Mouse (Mus musculus) kidney, embryonic 15.5 days (tissue): ENCODE measurements at regions not wholly inside any gene's neighbourhood (a gene's known extent, or its start where the extent isn't known, plus 50 kb on each side); places are given as distances from the start of the nearest gene placed in this dataset.

Experiments used
- ATAC-seq: fragments of 200-750 bp; cut with Nextera tagmentation; replicated peaks from 2 replicates; pipeline ENCODE4 v1.8.0; 2017; ENCODE audit warnings: moderate TSS enrichment; ENCODE audit not compliant: low FRiP score
- H3K27ac ChIP-seq: fragments of 300-500 bp; sonication (generic); 2 replicates; pipeline ENCODE4 v1.5.1; 2015; ENCODE audit warnings: mild to moderate bottlenecking, inconsistent platforms
- H3K27me3 ChIP-seq: fragments of 300-500 bp; sonication (generic); 2 replicates; pipeline ENCODE4 v1.6.1; 2015; ENCODE audit warnings: inconsistent platforms
- H3K36me3 ChIP-seq: fragments of 300-500 bp; sonication (generic); 2 replicates; pipeline ENCODE4 v1.6.1; 2015; ENCODE audit warnings: inconsistent platforms
- H3K4me1 ChIP-seq: fragments of 300-500 bp; sonication (generic); 2 replicates; pipeline ENCODE4 v1.6.1; 2015; ENCODE audit warnings: inconsistent platforms
- H3K4me2 ChIP-seq: fragments of 300-500 bp; sonication (generic); 2 replicates; pipeline ENCODE4 v1.6.1; 2015; ENCODE audit warnings: moderate library complexity, mild to moderate bottlenecking, inconsistent platforms
- H3K4me3 ChIP-seq: fragments of 300-500 bp; sonication (generic); replicated peaks from 2 replicates; pipeline ENCODE4 v1.5.1; 2015; ENCODE audit warnings: mild to moderate bottlenecking, inconsistent platforms
- H3K9ac ChIP-seq: fragments of 300-500 bp; sonication (generic); 2 replicates; pipeline ENCODE4 v1.6.1; 2015; ENCODE audit warnings: mild to moderate bottlenecking, inconsistent platforms
- H3K9me3 ChIP-seq: fragments of 300-500 bp; sonication (generic); replicated peaks from 2 replicates; pipeline ENCODE4 v1.6.1; 2016; ENCODE audit warnings: inconsistent platforms
- WGBS: fragments of 180-500 bp; shearing (Covaris S2); methylation state at CpG from one replicate; pipeline ENCODE4 v1.1.7; 2015; ENCODE audit warnings: mixed read lengths; 5-methylcytosine and 5-hydroxymethylcytosine counted together

DNA sequence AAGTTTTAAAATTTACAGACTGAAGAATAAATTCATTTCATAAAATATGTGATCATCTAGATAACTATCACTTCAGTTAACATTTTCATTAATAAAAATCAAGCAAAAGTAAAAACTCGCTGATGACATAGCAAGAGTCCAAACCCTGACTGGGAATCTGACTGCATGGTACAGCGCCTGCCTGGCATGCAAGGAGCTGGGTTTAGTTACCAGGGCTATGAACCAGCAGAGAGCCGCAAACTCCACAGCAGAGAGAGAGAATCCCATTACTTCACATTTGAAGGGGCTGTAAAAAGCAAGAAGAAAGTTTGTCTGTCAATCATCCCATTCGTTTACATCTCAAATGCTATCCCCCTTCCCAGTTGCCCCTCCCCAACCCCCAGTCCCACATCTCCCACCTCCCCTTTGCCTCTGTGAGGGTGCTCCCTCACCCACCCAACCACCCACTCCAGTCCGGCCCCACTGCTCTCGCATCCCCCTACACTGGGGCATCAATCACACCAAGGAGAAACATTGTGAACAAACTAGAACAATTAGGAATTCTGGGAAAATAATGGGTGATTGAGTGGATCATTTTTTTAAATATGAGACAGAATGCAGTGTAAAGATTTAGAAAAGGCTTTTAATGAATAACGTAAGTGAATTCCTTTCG, 487.6 kb downstream of the Efna5 start:
- Histone ChIP-seq H3K9ac (no peak overlapping the region), H3K4me1 (no peaks in the 10 kb centered on the region), H3K36me3 (no peaks in the 10 kb centered on the region), H3K9me3 (no peaks in the 10 kb centered on the region), H3K27me3 (no peaks in the 10 kb centered on the region), H3K4me3 (no peak overlapping the region), H3K27ac (no peak overlapping the region), H3K4me2 (no peak overlapping the region)
- ATAC-seq, result peak; percentile 92
- 70% methylated on average over 8 of the region's 8 CpGs for WGBS

GRCm38 (mm10) chr17:62384053-62384452, 497.1 kb downstream of the Efna5 start:
- H3K9ac ChIP-seq, result no peak overlapping the region
- WGBS, result 51% methylated on average over 16 of the region's 16 CpGs
- H3K36me3 ChIP-seq, result no peaks in the 10 kb centered on the region
- no peaks in the 10 kb centered on the region for H3K27me3 ChIP-seq
- H3K4me1 ChIP-seq, result no peaks in the 10 kb centered on the region
- peak overlapping the region; percentile 35 for H3K4me2 ChIP-seq
- no peak for ATAC-seq
- no peak overlapping the region for H3K27ac ChIP-seq
- no peak overlapping the region for H3K4me3 ChIP-seq
- H3K9me3 ChIP-seq, result no peaks in the 10 kb centered on the region

DNA sequence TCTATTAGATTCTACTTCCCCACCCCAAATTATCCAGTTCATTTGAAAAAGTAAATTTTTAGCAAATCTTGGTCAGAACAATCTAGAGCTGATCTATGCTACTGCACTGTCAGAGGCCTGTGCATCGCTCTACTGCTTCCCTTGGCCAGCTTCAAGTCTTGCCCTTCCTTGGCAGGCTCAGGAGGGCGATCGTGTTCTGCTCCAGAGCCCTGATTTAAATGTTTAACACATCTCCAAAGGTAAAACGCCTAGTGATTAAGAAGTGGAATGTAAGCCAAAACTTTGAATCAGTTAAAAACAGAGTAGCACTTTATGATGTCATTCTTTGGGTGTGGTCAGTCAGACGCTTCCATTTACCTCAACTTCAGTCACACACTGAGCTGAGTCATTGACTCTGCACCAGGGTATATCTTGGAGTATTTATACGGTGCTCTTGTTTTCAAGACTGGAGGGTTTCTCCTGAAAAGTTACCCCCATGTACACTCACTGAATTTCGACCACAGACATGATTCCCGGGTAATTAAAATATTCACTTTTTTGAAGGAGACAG, 502.2 kb downstream of the Efna5 start:
- Histone ChIP-seq H3K4me1 (no peaks in the 10 kb centered on the region), H3K9ac (no peak overlapping the region), H3K27ac (no peak overlapping the region), H3K36me3 (no peaks in the 10 kb centered on the region), H3K9me3 (no peaks in the 10 kb centered on the region), H3K27me3 (no peaks in the 10 kb centered on the region), H3K4me3 (no peak overlapping the region), H3K4me2 (no peak overlapping the region)
- no peak for ATAC-seq
- WGBS, result 83% methylated on average over 8 of the region's 8 CpGs

GRCm38 (mm10) chr17:62369100-62369499, 512.0 kb downstream of the Efna5 start:
- no peak for ATAC-seq

DNA sequence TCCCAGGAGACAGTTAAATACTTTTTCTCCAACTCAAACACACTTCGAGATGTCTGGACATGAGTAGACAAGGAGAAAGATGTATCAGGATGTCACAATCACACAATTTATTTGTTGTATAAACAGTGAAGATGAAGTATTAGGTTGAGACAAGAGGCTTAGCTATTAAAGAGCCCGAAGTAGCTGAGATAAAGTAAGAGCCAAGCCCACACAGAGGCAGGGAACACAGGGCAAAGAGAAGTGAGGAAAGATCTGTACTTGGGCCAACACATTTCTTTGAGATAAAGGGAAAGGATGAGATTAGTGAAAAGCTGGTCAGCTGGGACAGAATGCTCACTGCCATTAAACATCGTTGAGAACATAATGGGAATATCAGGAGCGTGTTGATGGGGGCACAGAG, 513.2 kb downstream of the Efna5 start:
- no peaks in the 10 kb centered on the region for H3K4me1 ChIP-seq
- H3K4me3 ChIP-seq, result no peak overlapping the region
- WGBS, result 55% methylated on average over 4 of the region's 4 CpGs
- no peaks in the 10 kb centered on the region for H3K27me3 ChIP-seq
- no peak for ATAC-seq
- H3K9me3 ChIP-seq, result no peaks in the 10 kb centered on the region
- no peak overlapping the region for H3K4me2 ChIP-seq
- no peak overlapping the region for H3K9ac ChIP-seq
- H3K36me3 ChIP-seq, result no peaks in the 10 kb centered on the region
- H3K27ac ChIP-seq, result no peak overlapping the region

More at GRCm38 (mm10) chr17:62369100-62369499, 512.0 kb downstream of the Efna5 start:
- Histone ChIP-seq H3K27ac (no peak overlapping the region), H3K4me1 (no peaks in the 10 kb centered on the region), H3K36me3 (no peaks in the 10 kb centered on the region), H3K27me3 (no peaks in the 10 kb centered on the region), H3K9ac (no peak overlapping the region), H3K4me3 (no peak overlapping the region), H3K4me2 (no peak overlapping the region), H3K9me3 (no peaks in the 10 kb centered on the region)
- 69% methylated on average over 3 of the region's 3 CpGs for WGBS

DNA sequence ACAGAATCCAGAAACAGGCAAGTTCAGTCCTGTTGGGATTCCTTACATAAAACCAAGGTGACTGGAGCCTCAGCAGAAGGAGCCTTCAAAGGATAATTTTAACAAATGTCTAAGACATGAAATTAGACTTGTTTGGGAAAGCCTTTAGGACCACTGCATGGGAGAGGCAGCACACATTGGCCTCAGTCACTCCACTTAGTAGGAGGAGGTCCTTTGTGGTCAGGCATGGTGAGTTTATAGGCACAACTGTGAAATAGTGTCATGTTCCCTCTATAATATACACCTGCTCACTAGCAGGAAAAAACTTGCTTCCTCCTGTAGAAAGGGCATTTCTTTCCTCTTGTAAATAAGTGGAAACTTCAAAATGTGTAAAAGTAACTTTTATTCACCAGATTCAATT, 522.8 kb downstream of the Efna5 start:
- no peak overlapping the region for H3K27ac ChIP-seq

DNA sequence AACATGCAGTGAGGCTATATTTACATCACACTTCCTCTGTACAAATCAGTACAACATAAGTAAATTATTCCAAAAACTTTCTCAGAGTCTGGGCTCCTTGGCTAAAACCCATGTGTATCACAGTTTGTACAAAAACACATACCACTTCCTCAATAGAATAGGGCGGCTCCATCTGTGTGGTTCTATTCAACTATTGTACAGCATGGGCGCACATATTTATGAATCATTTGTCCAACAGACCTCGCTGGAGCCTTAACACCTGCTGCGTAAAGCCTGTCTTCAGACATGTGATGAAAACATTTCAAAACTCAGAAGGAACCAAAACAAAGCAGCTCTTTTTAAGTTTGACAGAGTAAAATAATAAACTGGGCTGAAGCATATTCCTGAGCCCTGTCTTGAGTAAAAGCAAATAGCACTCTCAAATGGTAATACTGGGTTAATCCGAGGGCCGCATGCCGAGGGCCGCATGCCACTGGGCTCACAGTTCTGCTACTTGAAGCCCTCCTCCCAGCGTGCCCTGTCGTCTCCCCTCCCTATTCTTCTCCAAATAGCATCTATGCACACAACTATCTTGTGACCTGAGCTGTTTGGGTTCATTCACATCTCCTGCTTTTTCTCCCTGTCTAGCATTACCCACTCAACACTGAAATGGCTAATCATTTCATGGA, 543.1 kb downstream of the Efna5 start:
- no peaks in the 10 kb centered on the region for H3K36me3 ChIP-seq
- 74% methylated on average over 10 of the region's 10 CpGs for WGBS
- H3K4me3 ChIP-seq, result no peak overlapping the region
- no peaks in the 10 kb centered on the region for H3K27me3 ChIP-seq
- no peak overlapping the region for H3K9ac ChIP-seq
- H3K4me1 ChIP-seq, result 0 out of 2 replicates have a peak, but pooled peaks cover 4% of the 10 kb centered on the region
- no peak overlapping the region for H3K27ac ChIP-seq
- no peaks in the 10 kb centered on the region for H3K9me3 ChIP-seq
- no peak overlapping the region for H3K4me2 ChIP-seq
- no peak for ATAC-seq

More for the DNA sequence above, 522.8 kb downstream of the Efna5 start:
- Histone ChIP-seq H3K9me3 (no peaks in the 10 kb centered on the region), H3K27me3 (no peaks in the 10 kb centered on the region), H3K4me2 (no peak overlapping the region), H3K4me1 (no peaks in the 10 kb centered on the region), H3K9ac (no peak overlapping the region), H3K36me3 (no peaks in the 10 kb centered on the region), H3K4me3 (no peak overlapping the region)
- ATAC-seq, result no peak

GRCm38 (mm10) chr17:62330226-62330625, 550.9 kb downstream of the Efna5 start:
- no peaks in the 10 kb centered on the region for H3K9me3 ChIP-seq
- no peak overlapping the region for H3K4me2 ChIP-seq
- no peaks in the 10 kb centered on the region for H3K4me1 ChIP-seq
- H3K9ac ChIP-seq, result no peak overlapping the region
- H3K4me3 ChIP-seq, result no peak overlapping the region
- WGBS, result 93% methylated on average over 4 of the region's 4 CpGs
- no peak overlapping the region for H3K27ac ChIP-seq
- H3K27me3 ChIP-seq, result no peaks in the 10 kb centered on the region
- H3K36me3 ChIP-seq, result no peaks in the 10 kb centered on the region
- no peak for ATAC-seq

- H3K4me1 ChIP-seq, result no peaks in the 10 kb centered on the region
These were observed 554.3 kb downstream of the Efna5 start for GRCm38 (mm10) chr17:62326844-62327243.

GRCm38 (mm10) chr17:62319033-62319432, 562.1 kb downstream of the Efna5 start:
- H3K27ac ChIP-seq, result no peak overlapping the region
- H3K9ac ChIP-seq, result no peak overlapping the region
- ATAC-seq, result no peak
- WGBS, result 62% methylated on average over 4 of the region's 4 CpGs
- no peaks in the 10 kb centered on the region for H3K27me3 ChIP-seq
- H3K4me2 ChIP-seq, result no peak overlapping the region
- H3K4me3 ChIP-seq, result no peak overlapping the region
- no peaks in the 10 kb centered on the region for H3K4me1 ChIP-seq
- no peaks in the 10 kb centered on the region for H3K36me3 ChIP-seq
- no peaks in the 10 kb centered on the region for H3K9me3 ChIP-seq

More at GRCm38 (mm10) chr17:62326844-62327243, 554.3 kb downstream of the Efna5 start:
- H3K9ac ChIP-seq, result no peak overlapping the region
- no peak overlapping the region for H3K27ac ChIP-seq
- no peak overlapping the region for H3K4me3 ChIP-seq
- H3K27me3 ChIP-seq, result no peaks in the 10 kb centered on the region
- H3K4me2 ChIP-seq, result no peak overlapping the region
- no peaks in the 10 kb centered on the region for H3K36me3 ChIP-seq
- no peak for ATAC-seq
- no peaks in the 10 kb centered on the region for H3K9me3 ChIP-seq

- no peak for ATAC-seq
- H3K4me1 ChIP-seq, result no peaks in the 10 kb centered on the region
- H3K9me3 ChIP-seq, result no peaks in the 10 kb centered on the region
- no peaks in the 10 kb centered on the region for H3K36me3 ChIP-seq
- no peak overlapping the region for H3K27ac ChIP-seq
- 57% methylated on average over 3 of the region's 3 CpGs for WGBS
- no peak overlapping the region for H3K4me2 ChIP-seq
- H3K9ac ChIP-seq, result no peak overlapping the region
- H3K27me3 ChIP-seq, result no peaks in the 10 kb centered on the region
- H3K4me3 ChIP-seq, result no peak overlapping the region
These were observed 571.1 kb downstream of the Efna5 start for GRCm38 (mm10) chr17:62310059-62310458.

GRCm38 (mm10) chr17:62307111-62307510, 574.0 kb downstream of the Efna5 start:
- Histone ChIP-seq H3K4me1 (no peaks in the 10 kb centered on the region), H3K36me3 (no peaks in the 10 kb centered on the region), H3K9me3 (no peaks in the 10 kb centered on the region), H3K4me2 (no peak overlapping the region), H3K27me3 (no peaks in the 10 kb centered on the region), H3K9ac (no peak overlapping the region), H3K27ac (no peak overlapping the region), H3K4me3 (no peak overlapping the region)
- WGBS, result 92% methylated on average over 2 of the region's 2 CpGs
- no peak for ATAC-seq
